Mouse (Mus musculus): ENCODE measurements around the gene Foxp1. TPM values are rescaled to one million over a fixed set of nuclear protein-coding genes. Genes with fewer than 3 reads are reported as not detected.

Foxp1 gene
- total RNA-seq, 1 experiment from 2014 or later, result 110 TPM

- no peak for ATAC-seq (replicated peaks in 1 of 2; ENCODE audit: insufficient read depth in 1 of 2, low FRiP score in 2 of 2, low TSS enrichment in 1 of 2, low read depth in 1 of 2, poor library complexity in 2 of 2, severe bottlenecking in 2 of 2)
These were observed 246.2 kb downstream of the Foxp1 start for GRCm38 (mm10) chr6:99276297-99276653.

- ATAC-seq (replicated peaks in 1 of 2; ENCODE audit: insufficient read depth in 1 of 2, low FRiP score in 2 of 2, low TSS enrichment in 1 of 2, low read depth in 1 of 2, poor library complexity in 2 of 2, severe bottlenecking in 2 of 2), result peak in 1 of 2 experiments; percentile 40; a peak in 1 of 4 replicates
These were observed 246.9 kb downstream of the Foxp1 start for GRCm38 (mm10) chr6:99275381-99276296.

- ATAC-seq (replicated peaks in 1 of 2; ENCODE audit: insufficient read depth in 1 of 2, low FRiP score in 2 of 2, low TSS enrichment in 1 of 2, low read depth in 1 of 2, poor library complexity in 2 of 2, severe bottlenecking in 2 of 2), result no peak
These were observed 247.9 kb downstream of the Foxp1 start for GRCm38 (mm10) chr6:99274667-99275066.

- ATAC-seq (replicated peaks in 1 of 2; ENCODE audit: insufficient read depth in 1 of 2, low FRiP score in 2 of 2, low TSS enrichment in 1 of 2, low read depth in 1 of 2, poor library complexity in 2 of 2, severe bottlenecking in 2 of 2), result 0 out of 4 replicates have a peak, but pooled peaks of 1 of the 2 experiments have one; percentile 13
These were observed 248.3 kb downstream of the Foxp1 start for GRCm38 (mm10) chr6:99274222-99274621.

- ATAC-seq (replicated peaks in 1 of 2; ENCODE audit: insufficient read depth in 1 of 2, low FRiP score in 2 of 2, low TSS enrichment in 1 of 2, low read depth in 1 of 2, poor library complexity in 2 of 2, severe bottlenecking in 2 of 2), result no peak
These were observed 249.3 kb downstream of the Foxp1 start for GRCm38 (mm10) chr6:99273177-99273576.

- no peak for ATAC-seq (replicated peaks in 1 of 2; ENCODE audit: insufficient read depth in 1 of 2, low FRiP score in 2 of 2, low TSS enrichment in 1 of 2, low read depth in 1 of 2, poor library complexity in 2 of 2, severe bottlenecking in 2 of 2)
These were observed 250.3 kb downstream of the Foxp1 start for GRCm38 (mm10) chr6:99272174-99272573.

- ATAC-seq (replicated peaks in 1 of 2; ENCODE audit: insufficient read depth in 1 of 2, low FRiP score in 2 of 2, low TSS enrichment in 1 of 2, low read depth in 1 of 2, poor library complexity in 2 of 2, severe bottlenecking in 2 of 2), result no peak
These were observed 250.8 kb downstream of the Foxp1 start for GRCm38 (mm10) chr6:99271741-99272140.

- ATAC-seq (replicated peaks in 1 of 2; ENCODE audit: insufficient read depth in 1 of 2, low FRiP score in 2 of 2, low TSS enrichment in 1 of 2, low read depth in 1 of 2, poor library complexity in 2 of 2, severe bottlenecking in 2 of 2), result 0 out of 4 replicates have a peak, but pooled peaks of 1 of the 2 experiments have one; percentile 30
These were observed 252.6 kb downstream of the Foxp1 start for GRCm38 (mm10) chr6:99269921-99270320.

- ATAC-seq (replicated peaks in 1 of 2; ENCODE audit: insufficient read depth in 1 of 2, low FRiP score in 2 of 2, low TSS enrichment in 1 of 2, low read depth in 1 of 2, poor library complexity in 2 of 2, severe bottlenecking in 2 of 2), result no peak
These were observed 254.1 kb downstream of the Foxp1 start for GRCm38 (mm10) chr6:99268171-99269061.

- peak; percentile 12 to 19; a peak in 1 of 4 replicates for ATAC-seq (replicated peaks in 1 of 2; ENCODE audit: insufficient read depth in 1 of 2, low FRiP score in 2 of 2, low TSS enrichment in 1 of 2, low read depth in 1 of 2, poor library complexity in 2 of 2, severe bottlenecking in 2 of 2)
These were observed 256.4 kb downstream of the Foxp1 start for GRCm38 (mm10) chr6:99265945-99266656.

GRCm38 (mm10) chr6:99265173-99265572 lies 257.3 kb downstream of the Foxp1 start:
- no peak for ATAC-seq (replicated peaks in 1 of 2; ENCODE audit: insufficient read depth in 1 of 2, low FRiP score in 2 of 2, low TSS enrichment in 1 of 2, low read depth in 1 of 2, poor library complexity in 2 of 2, severe bottlenecking in 2 of 2)

GRCm38 (mm10) chr6:99264192-99265093 lies 258.1 kb downstream of the Foxp1 start:
- peak; percentile 22 to 31; a peak in 1 of 4 replicates for ATAC-seq (replicated peaks in 1 of 2; ENCODE audit: insufficient read depth in 1 of 2, low FRiP score in 2 of 2, low TSS enrichment in 1 of 2, low read depth in 1 of 2, poor library complexity in 2 of 2, severe bottlenecking in 2 of 2)

GRCm38 (mm10) chr6:99263886-99264185 lies 258.7 kb downstream of the Foxp1 start:
- ATAC-seq (replicated peaks in 1 of 2; ENCODE audit: insufficient read depth in 1 of 2, low FRiP score in 2 of 2, low TSS enrichment in 1 of 2, low read depth in 1 of 2, poor library complexity in 2 of 2, severe bottlenecking in 2 of 2), result no peak

- ATAC-seq (replicated peaks in 1 of 2; ENCODE audit: insufficient read depth in 1 of 2, low FRiP score in 2 of 2, low TSS enrichment in 1 of 2, low read depth in 1 of 2, poor library complexity in 2 of 2, severe bottlenecking in 2 of 2), result peak; percentile 47 to 72
These were observed 259.2 kb downstream of the Foxp1 start for GRCm38 (mm10) chr6:99263061-99263885.

- no peak for ATAC-seq (replicated peaks in 1 of 2; ENCODE audit: insufficient read depth in 1 of 2, low FRiP score in 2 of 2, low TSS enrichment in 1 of 2, low read depth in 1 of 2, poor library complexity in 2 of 2, severe bottlenecking in 2 of 2)
These were observed 260.8 kb downstream of the Foxp1 start for GRCm38 (mm10) chr6:99261737-99262130.

Data from hematopoietic stem cell, adult 5-6 weeks (primary cell).